ENCODE assay signal across 8 mouse cellular contexts in genomic region chr15:102721016-102721898, GRCm38 (mm10). TPM values are rescaled to one million over a fixed set of nuclear protein-coding genes. Genes with fewer than 3 reads are reported as not detected.
DNase-seq lines count a peak whose midpoint lies in the region; ATAC-seq and TF ChIP-seq lines count a peak whose summit lies in the region.

No protein-coding gene starts in this region.

- H3K9ac ChIP-seq in limb, embryonic 12.5 days (replicated peaks) = peak overlapping the region; percentile 72
- peak overlapping the region; percentile 67 for H3K9ac ChIP-seq in neural tube, embryonic 15.5 days (replicated peaks)

- peak overlapping the region; percentile 76 for H3K4me3 ChIP-seq in thymus, adult 2 months (ENCODE audit: control insufficient read depth, insufficient read depth, low read length)
- peak overlapping the region; percentile 83 for H3K4me3 ChIP-seq in embryonic fibroblast, embryonic 13.5 days (ENCODE audit: insufficient read depth, low read length)
- peak overlapping the region; percentile 68 for H3K4me3 ChIP-seq in limb, embryonic 12.5 days (replicated peaks)
- H3K4me3 ChIP-seq in neural tube, embryonic 15.5 days (replicated peaks) = peak overlapping the region; percentile 76

- WGBS in thymus, adult 2 months = 1% methylated on average over 14 of the region's 14 CpGs
- WGBS in limb, embryonic 12.5 days = 20% methylated on average over 14 of the region's 14 CpGs
- WGBS in neural tube, embryonic 15.5 days = 20% methylated on average over 14 of the region's 14 CpGs

- peak overlapping the region; percentile 73 for H3K4me2 ChIP-seq in limb, embryonic 12.5 days
- H3K4me2 ChIP-seq in neural tube, embryonic 15.5 days = peak overlapping the region; percentile 73

- H3K4me1 ChIP-seq in thymus, adult 2 months (replicated peaks; ENCODE audit: control insufficient read depth, insufficient read depth, low read length) = peaks cover 3% of the 10 kb centered on the region
- H3K4me1 ChIP-seq in embryonic fibroblast, embryonic 13.5 days (ENCODE audit: control insufficient read depth, insufficient read depth, low read length) = no peaks in the 10 kb centered on the region
- H3K4me1 ChIP-seq in limb, embryonic 12.5 days (replicated peaks) = peaks cover 21% of the 10 kb centered on the region
- H3K4me1 ChIP-seq in neural tube, embryonic 15.5 days = peaks cover 19% of the 10 kb centered on the region

- H3K36me3 ChIP-seq in thymus, adult 2 months (ENCODE audit: control insufficient read depth, insufficient read depth, low read length) = peaks cover 9% of the 10 kb centered on the region; the same call in 1 of the 2 replicates
- peaks cover 25% of the 10 kb centered on the region for H3K36me3 ChIP-seq in limb, embryonic 12.5 days
- H3K36me3 ChIP-seq in neural tube, embryonic 15.5 days = peaks cover 16% of the 10 kb centered on the region

- peak; percentile 39 for DNase-seq in thymus, adult 2 months
- DNase-seq in thymus, postnatal 10 days (ENCODE audit: low spot score in 2 of 2) = no peak
- no peak for DNase-seq in gastrocnemius, postnatal 4 days (ENCODE audit: low spot score in 2 of 2)
- no peak for DNase-seq in right cerebral cortex, postnatal 36 days (ENCODE audit: low spot score in 2 of 2)
- DNase-seq in layer of hippocampus, postnatal 10 days (ENCODE audit: low spot score in 2 of 2) = no peak

- H3K27me3 ChIP-seq in thymus, adult 2 months (ENCODE audit: control insufficient read depth, insufficient read depth, low read length) = no peaks in the 10 kb centered on the region; the same call in 1 of the 2 replicates
- no peaks in the 10 kb centered on the region for H3K27me3 ChIP-seq in limb, embryonic 12.5 days
- no peaks in the 10 kb centered on the region for H3K27me3 ChIP-seq in neural tube, embryonic 15.5 days (replicated peaks)

- no peaks in the 10 kb centered on the region for H3K9me3 ChIP-seq in limb, embryonic 12.5 days
- H3K9me3 ChIP-seq in neural tube, embryonic 15.5 days (replicated peaks) = no peaks in the 10 kb centered on the region

- ATAC-seq in limb, embryonic 12.5 days (ENCODE audit: insufficient number of reproducible peaks, insufficient read depth, low FRiP score, low TSS enrichment, low read depth) = no peak
- peak; percentile 14; the same call in 1 of the 2 replicates for ATAC-seq in neural tube, embryonic 15.5 days (ENCODE audit: low FRiP score)

- TF ChIP-seq CTCF in thymus, adult 2 months (IDR thresholded peaks at IDR 0.05; ENCODE audit: borderline replicate concordance, control insufficient read depth, extremely low read depth, insufficient read depth, low read length, poor library complexity) = no peak
- no peak for TF ChIP-seq CTCF in embryonic fibroblast, embryonic 13.5 days (IDR thresholded peaks at IDR 0.05; ENCODE audit: borderline replicate concordance, insufficient read depth, low read length)

- TF ChIP-seq POLR2A in thymus, adult 2 months (IDR thresholded peaks at IDR 0.05; ENCODE audit: control insufficient read depth, extremely low read depth, insufficient read depth, low read length, poor library complexity) = no peak
- no peak for TF ChIP-seq POLR2A in embryonic fibroblast, embryonic 13.5 days (IDR thresholded peaks at IDR 0.05; ENCODE audit: low read depth, low read length)

- H3K27ac ChIP-seq in thymus, adult 2 months (ENCODE audit: control insufficient read depth, insufficient read depth, low read length) = peak overlapping the region; percentile 54; the same call in 1 of the 2 replicates
- no peak overlapping the region for H3K27ac ChIP-seq in embryonic fibroblast, embryonic 13.5 days (ENCODE audit: insufficient read depth, low read length)
- H3K27ac ChIP-seq in limb, embryonic 12.5 days = 0 out of 2 replicates have a peak overlapping the region, but pooled peaks have one; percentile 50
- H3K27ac ChIP-seq in neural tube, embryonic 15.5 days (replicated peaks) = peak overlapping the region; percentile 18; the same call in 1 of the 2 replicates

RNA-seq across cellular contexts. Expression of gene Calcoco1, which starts 0.7 kb away (rescaled TPM):
- 74.7 and 77.5 TPM in 2 replicates for polyA plus RNA-seq in thymus, adult 2 months (2012; rRNA removed)
- polyA plus RNA-seq in embryonic fibroblast, embryonic 13.5 days (2011; ENCODE audit: insufficient read length, low read depth, missing spikeins) = 35.0 and 44.0 TPM in 2 replicates
- polyA plus RNA-seq in limb, embryonic 12.5 days (2016; fragmentation: Nextera tagmentation; extraction: Ambion mirVana) = 43.0 and 49.4 TPM in 2 replicates
- polyA plus RNA-seq in neural tube, embryonic 15.5 days (2015; fragmentation: Nextera tagmentation; extraction: Ambion mirVana) = 28.3 and 41.6 TPM in 2 replicates
- 10 to 100 TPM; 60.8 to 67.8 TPM for total RNA-seq in gastrocnemius, postnatal 4 days (2021)
- total RNA-seq in layer of hippocampus, postnatal 10 days (2021) = 10 to 100 TPM; 57.7 to 62.7 TPM

RNA-seq across cellular contexts. Expression of gene Atp5g2, which starts 49.1 kb away (rescaled TPM):
- polyA plus RNA-seq in thymus, adult 2 months (2012; rRNA removed) = 378 and 434 TPM in 2 replicates
- polyA plus RNA-seq in embryonic fibroblast, embryonic 13.5 days (2011; ENCODE audit: insufficient read length, low read depth, missing spikeins) = 60.3 and 158 TPM in 2 replicates
- polyA plus RNA-seq in limb, embryonic 12.5 days (2016; fragmentation: Nextera tagmentation; extraction: Ambion mirVana) = 61.4 and 72.9 TPM in 2 replicates
- polyA plus RNA-seq in neural tube, embryonic 15.5 days (2015; fragmentation: Nextera tagmentation; extraction: Ambion mirVana) = 49.7 and 63.7 TPM in 2 replicates
- total RNA-seq in gastrocnemius, postnatal 4 days (2021) = 10 to 100 TPM; 19.0 to 29.5 TPM
- total RNA-seq in layer of hippocampus, postnatal 10 days (2021) = 10 to 100 TPM in 1 of 2 experiments, 1 to 10 TPM in 1; 5.9 to 17.8 TPM
